Mouse (Mus musculus): Measurements from ENCODE around the gene Notum.

- no peak for TF ChIP-seq CTCF (IDR thresholded peaks at IDR 0.05)
- TF ChIP-seq EP300 (IDR thresholded peaks at IDR 0.05; ENCODE audit: insufficient read depth, low read depth, low read length): no peak
Measured at GRCm38 (mm10) chr11:120676951-120677350, 16.0 kb upstream of the Notum start.

All from heart, adult 2 months (tissue).